Mouse (Mus musculus): ENCODE results near the gene Rpap2.

DNA sequence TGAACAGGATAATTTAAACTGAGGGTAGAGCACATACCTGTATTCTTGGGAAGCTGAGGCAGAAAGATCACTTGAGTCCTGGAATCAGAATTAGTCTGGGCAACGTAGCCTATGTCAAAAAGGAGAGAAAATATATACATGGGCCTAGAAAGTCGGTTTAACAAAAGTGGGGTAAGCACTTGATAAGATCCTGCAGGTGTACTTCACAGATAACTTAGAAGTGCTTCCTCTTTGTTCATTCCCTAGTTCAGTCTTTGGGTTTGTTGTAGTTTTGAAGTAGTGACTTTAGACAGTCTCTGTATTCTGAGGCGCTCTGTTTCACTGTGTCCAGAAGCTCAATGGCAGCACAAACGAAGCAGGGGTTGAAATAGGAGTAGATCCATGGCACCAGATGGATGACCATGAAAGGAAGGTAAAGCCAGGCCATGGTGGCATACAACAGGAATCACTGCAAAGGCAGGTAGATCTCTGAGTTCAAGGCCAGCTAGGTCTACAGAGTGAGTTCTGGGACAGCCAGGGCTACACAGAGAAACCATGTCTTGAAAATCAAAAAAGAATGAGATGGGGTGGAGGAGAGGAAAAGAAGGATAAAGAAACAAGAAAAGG, 55.0 kb downstream of the Rpap2 start:
- no peak for TF ChIP-seq CTCF (IDR thresholded peaks at IDR 0.05; ENCODE audit: low read depth)
- no peak for TF ChIP-seq EP300 (IDR thresholded peaks at IDR 0.05; ENCODE audit: low read depth)

Data from liver, embryonic 14.5 days (tissue).